Mouse (Mus musculus): ENCODE results near the gene Terf2ip. TPM values are rescaled to one million over a fixed set of nuclear protein-coding genes. Genes with fewer than 3 reads are reported as not detected.

Gene Terf2ip
- total RNA-seq, 4 experiments from 2014 or later, result 23.5 to 26.6 (median 24.4) TPM

DNA sequence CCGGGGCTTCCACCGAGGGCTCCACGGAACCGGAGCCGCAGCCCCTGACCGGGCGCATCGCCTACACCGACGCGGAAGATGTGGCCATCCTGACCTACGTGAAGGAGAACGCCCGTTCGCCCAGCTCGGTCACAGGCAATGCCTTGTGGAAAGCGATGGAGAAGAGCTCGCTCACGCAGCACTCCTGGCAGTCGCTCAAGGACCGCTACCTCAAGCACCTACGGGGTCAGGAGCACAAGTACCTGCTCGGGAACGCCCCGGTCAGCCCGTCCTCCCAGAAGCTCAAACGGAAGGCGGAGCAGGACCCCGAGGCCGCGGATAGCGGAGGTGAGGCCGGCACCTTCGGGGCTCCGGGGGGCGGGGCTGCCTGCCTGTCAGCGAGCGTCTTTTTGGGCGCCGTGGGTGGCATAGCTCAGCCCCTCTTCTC is 631 bp downstream of the Terf2ip start:
- DNase-seq, result peak; percentile 24

DNA sequence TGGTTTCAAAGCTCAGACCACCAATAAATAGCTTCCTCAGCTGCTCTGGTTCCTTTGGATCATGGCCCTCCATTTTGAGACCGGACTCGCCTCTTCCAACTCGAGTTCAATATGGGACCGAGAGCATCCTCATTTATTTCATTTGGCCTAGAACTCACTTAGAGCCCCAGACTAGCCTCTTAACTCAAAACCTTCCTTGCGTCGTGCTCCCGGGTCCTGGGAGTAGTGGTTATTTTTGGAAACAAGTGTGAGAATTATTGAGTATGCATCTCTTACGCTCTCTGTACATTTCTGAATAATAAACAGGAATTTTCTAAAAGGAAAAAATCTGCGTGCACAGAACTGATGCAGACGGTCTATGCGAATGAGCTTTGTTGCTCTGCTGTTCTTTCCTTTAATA is 3.7 kb downstream of the Terf2ip start, which contains the start of gene Gm6793:
Gene Gm6793 (minus strand): TSS at position 101 of the 400 bp plus-strand sequence.
- DNase-seq, result no peak

GRCm38 (mm10) chr8:112029455-112029854 is 18.3 kb downstream of the Terf2ip start:
- no peak for DNase-seq

GRCm38 (mm10) chr8:112030663-112031062 is 19.5 kb downstream of the Terf2ip start:
- no peak for DNase-seq

DNA sequence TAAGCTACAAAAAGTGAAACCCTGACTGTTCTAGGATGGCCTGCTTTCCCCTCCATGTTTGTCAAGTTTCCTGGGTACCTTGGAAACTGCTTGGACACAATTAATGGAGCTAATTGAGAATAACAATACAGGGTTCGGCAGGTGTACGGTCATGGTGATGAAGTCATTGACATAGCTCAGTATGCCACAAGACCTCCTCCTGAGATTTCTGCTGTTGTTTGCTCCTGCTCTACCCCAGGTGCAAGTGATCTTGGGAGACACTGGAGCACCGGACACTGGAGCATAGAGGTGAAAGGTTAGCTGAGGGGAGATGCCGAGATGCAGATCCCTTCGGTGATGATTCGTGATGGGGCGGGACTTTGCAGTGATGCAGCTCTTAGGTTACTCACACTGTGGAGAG is 21.9 kb downstream of the Terf2ip start:
- DNase-seq, result no peak

DNA sequence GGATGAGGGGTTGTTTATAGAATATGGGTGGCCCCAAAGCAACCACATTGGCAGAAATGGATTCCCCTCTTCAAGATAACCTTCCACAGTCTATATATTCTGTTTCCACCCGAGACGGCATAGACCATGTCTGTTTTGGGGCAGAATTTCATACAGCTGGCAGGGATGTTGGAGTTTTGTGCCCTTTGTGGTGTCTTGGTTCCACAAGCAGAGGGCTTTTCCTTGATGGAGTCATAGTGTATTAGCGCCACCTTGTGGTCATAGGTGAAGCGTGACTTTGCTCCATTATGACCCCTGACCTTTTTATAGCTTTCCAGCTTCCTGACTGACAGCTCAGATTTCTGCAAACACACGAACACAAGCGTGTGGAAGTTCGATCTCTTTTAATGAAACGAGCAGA is 23.4 kb downstream of the Terf2ip start:
- peak; percentile 15 for DNase-seq

DNA sequence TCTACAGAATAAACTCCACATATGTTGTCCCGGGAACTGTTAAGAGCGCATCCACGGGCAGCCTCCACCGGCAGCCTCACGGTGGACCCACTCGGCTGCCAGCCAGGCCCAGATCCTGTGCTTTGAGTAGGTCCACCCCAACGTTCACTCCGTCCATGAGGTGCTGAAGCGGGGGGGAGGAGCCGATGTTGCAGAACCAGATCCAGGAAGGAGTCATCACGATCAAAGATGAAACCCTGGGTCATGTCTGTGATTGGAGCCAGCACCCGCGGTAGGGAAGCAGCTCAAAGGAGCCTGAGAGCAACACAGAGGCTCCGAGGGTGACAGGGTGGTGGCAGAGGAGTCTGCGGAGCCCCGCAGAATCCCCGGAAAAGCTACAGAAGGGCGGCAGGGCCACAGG is 26.3 kb downstream of the Terf2ip start:
- DNase-seq, result no peak

- no peak for DNase-seq
These were observed 34.0 kb downstream of the Terf2ip start for GRCm38 (mm10) chr8:112045182-112045581.

DNA sequence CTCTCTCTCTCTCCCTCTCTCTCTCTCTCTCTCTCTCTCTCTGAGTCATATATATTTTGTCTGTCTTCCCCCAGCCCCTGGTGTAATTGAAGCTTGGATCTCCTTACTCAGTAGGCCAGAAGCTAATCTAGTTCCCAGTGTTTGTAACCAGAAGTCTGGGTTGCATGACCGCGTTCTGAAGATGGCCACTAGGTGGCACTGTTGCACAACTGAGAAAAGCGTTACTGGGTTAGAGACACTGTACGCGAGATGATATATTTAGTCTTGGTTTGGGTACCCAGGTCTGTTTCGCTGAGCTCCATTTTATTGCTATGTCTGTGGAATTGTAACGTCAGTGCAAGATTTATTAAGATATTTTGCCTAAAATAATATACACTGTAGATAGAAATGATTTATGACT is 34.7 kb downstream of the Terf2ip start:
- peak; percentile 45 for DNase-seq

- no peak for DNase-seq
These were observed 37.1 kb downstream of the Terf2ip start for GRCm38 (mm10) chr8:112048293-112048692.

- DNase-seq, result no peak
These were observed 38.8 kb downstream of the Terf2ip start for GRCm38 (mm10) chr8:112049984-112050383.

DNA sequence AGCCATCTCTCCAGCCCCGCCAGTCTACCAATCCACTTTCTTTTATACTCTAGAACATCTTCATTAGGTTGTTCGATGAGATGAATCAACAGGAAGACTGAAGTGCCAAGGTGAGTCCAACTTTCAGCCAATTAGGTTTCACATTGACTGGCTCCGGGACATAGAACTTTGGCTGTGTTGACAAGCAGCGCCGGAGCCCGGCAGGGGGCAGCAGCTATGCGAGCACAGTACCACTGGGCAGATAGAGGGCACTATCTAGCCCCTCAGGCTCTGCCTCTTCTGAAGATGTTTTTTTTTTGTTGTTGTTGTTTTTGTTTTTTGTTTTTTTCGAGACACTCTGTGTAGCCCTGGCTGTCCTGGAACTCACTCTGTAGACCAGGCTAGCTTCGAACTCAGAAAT is 40.3 kb downstream of the Terf2ip start:
- no peak for DNase-seq

GRCm38 (mm10) chr8:112054456-112054855 is 43.3 kb downstream of the Terf2ip start:
- no peak for DNase-seq

DNA sequence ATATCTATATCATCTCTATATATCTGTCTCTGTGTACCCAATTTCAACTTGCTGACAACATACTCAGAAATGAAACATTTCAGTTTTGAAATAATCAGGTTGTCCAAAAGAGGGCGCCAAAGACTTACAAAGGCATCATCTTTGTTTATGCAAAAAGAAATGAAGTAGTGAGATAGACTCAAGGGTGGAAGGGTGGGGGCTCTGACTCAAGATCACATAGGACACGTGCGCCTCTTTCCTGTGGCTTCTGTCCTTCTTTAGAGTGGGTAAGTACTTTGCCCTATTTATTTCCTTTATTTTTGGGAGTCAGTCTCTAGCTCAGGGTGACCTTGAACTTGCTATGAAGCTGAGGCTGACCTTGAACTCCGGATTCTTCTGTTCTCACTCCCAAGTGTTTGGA is 50.2 kb downstream of the Terf2ip start:
- DNase-seq, result no peak

Other genes starting within 250 kb of the Terf2ip start
- gene Cfdp1, start 157.1 kb upstream of the Terf2ip start, total RNA-seq (2022), result 10 to 100 TPM; 65.3 to 81.8 (median 72.3) TPM
- 1 to 10 TPM; 6.4 to 9.1 (median 8.5) TPM for gene Tmem170, start 134.6 kb upstream of the Terf2ip start, total RNA-seq (2022)
- not detected for gene Chst5, start 101.0 kb upstream of the Terf2ip start, total RNA-seq (2022)
- gene Tmem231, start 77.5 kb upstream of the Terf2ip start, total RNA-seq (2022), result 10 to 100 TPM in 2 of 4 experiments, 1 to 10 TPM in 2; 6.3 to 12.4 (median 9.5) TPM
- gene Gabarapl2, start 70.7 kb upstream of the Terf2ip start, total RNA-seq (2022), result 100 to 1,000 TPM; 168 to 223 (median 188) TPM
- gene Adat1, start 19.1 kb upstream of the Terf2ip start, total RNA-seq (2022), result 1 to 10 TPM; 4.4 to 6.1 (median 5.6) TPM
- 100 to 1,000 TPM; 101 to 113 (median 106) TPM for gene Kars, start 75 bp upstream of the Terf2ip start, total RNA-seq (2022)
- under 1 TPM in 2 of 4 experiments, not detected in 2; 0.25 to 0.46 TPM for gene Gm6793, start 3.6 kb downstream of the Terf2ip start, total RNA-seq (2022)